Mouse (Mus musculus): ENCODE data around the gene Phykpl.

The Phykpl gene

GRCm38 (mm10) chr11:51646751-51647667 lies 62.5 kb downstream of the Phykpl start:
- no peak for DNase-seq

DNA sequence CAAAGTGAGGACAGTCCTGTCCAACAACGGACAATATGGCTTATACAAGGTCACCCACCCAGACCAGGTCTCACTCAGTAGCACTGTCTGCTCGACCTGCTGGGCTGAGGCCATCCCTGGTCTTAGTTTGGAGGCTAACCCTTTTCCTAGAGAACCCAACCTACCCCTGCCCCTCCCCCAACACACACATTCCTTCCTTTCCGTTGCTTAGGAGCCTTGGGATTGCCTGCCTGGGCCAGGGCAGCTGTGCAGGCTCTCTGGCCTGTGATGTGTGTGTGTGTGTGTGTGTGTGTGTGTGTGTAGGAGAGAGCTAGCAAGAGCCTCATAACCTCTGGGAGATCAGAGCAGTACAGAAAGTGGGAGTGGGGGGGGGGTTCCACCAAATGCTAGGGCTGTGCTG lies 64.0 kb downstream of the Phykpl start:
- no peak for DNase-seq

- DNase-seq, result no peak
Measured at GRCm38 (mm10) chr11:51649111-51649888, 64.7 kb downstream of the Phykpl start.

GRCm38 (mm10) chr11:51649889-51650199 lies 65.3 kb downstream of the Phykpl start:
- no peak for DNase-seq

DNA sequence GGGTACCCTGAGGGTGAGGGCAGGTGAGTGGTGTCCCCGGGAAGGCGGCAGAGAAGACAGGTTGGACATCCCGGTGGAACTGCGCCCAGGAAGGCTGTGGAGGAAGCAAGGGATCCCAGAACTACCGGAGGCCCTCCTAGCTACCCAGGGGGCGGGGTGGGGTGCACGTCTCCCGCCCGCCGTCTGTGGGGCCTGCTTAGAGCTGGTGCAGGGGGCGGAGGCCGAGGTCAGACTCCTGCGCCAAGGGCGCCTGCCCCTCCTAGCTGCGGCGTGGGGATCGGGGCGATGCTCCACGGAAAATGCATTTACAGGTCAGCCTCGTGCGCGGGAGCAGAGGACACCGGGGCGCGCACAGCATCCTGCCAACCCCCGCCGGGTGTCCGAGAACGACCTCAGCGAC lies 65.7 kb downstream of the Phykpl start:
- no peak for DNase-seq

DNA sequence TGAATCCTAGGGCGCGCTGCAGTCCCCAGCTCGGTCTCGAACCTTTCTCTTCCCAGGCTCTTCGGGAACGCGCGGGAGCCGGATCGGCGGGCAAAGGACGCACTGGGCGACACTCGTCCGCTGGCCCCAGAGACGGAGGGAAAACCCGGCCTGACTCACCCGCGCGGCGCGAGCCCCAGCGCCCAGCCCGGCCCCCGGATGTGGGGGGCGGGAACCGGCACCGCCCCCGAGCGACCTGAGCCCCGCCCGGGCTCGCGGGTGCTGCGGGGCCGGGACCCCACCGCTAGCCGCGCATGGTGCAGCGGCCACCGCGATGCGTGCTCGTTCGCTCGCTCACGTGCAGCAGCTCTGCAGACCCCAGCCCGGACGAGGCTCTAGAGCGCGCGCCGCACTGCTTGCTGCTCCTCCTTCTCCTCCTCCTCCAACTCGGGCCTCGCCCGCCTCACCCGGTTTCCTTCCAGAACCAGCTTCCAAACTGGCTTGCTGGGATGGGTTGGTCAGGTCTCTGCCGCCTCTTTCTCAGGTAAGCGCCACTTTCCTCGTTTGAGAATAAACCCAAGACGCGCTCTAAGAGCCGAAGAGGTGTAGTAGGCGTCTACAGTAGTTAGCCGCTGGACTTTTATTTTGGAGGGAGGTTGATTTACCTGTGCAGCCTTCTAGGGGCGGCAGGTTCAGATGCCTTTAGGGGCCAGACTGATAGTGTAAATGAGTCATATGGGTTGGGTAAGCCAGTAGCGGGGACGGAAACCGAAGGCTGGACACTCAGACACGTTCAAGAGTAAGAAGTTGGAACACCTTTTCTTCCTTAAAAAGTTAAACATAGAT lies 66.3 kb downstream of the Phykpl start, which contains the start of the genes N4bp3 and D930048N14Rik:
TSS of gene N4bp3 (minus strand) at position 152 of the 825 bp plus-strand sequence.
TSS of gene D930048N14Rik (plus strand) at position 264 of the 825 bp plus-strand sequence.
- DNase-seq, result no peak

- no peak for DNase-seq
Measured at GRCm38 (mm10) chr11:51652889-51653418, 68.4 kb downstream of the Phykpl start.

DNA sequence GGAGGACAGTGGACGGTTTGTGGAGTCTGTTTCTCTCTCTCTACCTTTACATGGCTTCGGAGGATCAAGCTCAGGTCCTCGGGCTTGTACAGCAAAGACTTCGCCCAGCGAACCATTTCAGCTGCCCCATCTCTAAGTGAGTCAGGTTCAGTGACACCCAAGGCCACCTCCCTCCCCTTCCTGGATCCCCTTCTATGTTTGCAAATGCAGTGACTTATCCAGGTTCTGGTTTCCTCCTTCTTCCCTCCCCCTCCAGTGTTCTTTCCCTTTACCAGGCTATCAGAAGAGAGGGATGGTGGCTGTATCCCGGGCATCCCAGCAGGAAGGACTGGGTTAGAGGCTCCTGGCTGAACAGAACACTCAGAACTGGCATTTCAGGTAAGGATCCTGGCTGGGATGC lies 69.2 kb downstream of the Phykpl start:
- no peak for DNase-seq

Data from cerebellum, adult 11 months (tissue).